Mouse (Mus musculus): ENCODE data around the gene Acsf2. TPM values are rescaled to one million over a fixed set of nuclear protein-coding genes. Genes with fewer than 3 reads are reported as not detected.

Gene Acsf2
- polyA plus RNA-seq, 2 experiments = 1.4 to 3.9 TPM

DNA sequence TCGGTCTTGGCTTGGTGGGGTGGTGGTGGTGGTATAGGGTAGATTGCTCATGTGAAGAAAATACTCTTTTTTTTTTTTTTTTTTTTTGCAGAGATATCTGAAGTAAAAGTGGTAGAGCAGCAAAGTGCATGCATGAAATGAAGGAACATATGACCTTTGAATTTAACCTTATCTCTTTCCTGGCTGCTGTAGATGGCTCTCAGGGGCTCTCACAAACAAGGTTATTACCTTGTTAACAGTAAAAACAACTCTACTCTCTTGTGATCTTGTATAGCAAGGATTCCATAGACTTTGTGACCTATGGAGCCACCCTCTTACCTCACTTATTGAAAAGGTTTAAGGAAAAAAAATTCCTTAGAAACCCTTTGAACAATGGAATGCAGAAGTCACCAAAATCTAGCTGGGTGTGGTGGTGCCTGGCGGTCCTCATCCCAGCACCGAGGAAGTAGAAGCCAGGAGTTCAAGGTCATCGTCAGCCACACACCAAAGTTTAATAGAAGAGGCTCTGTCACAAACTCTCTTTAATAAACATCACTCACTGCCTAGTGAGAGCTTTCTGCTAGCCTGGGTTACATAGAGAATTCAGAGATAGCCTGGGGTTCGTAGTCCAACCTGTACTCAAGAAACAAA, 21.4 kb downstream of the Acsf2 start:
- Histone ChIP-seq H3K27me3 (ENCODE audit: control insufficient read depth, insufficient read depth, low read length) (no peaks in the 10 kb centered on the region), H3K4me2 (ENCODE audit: low read depth) (no peak overlapping the region), H3K4me1 (replicated peaks; ENCODE audit: control insufficient read depth in 2 of 2, insufficient read depth in 2 of 2, low read length in 1 of 2) (no peaks in the 10 kb centered on the region), H3K4me3 (ENCODE audit: insufficient read depth in 1 of 2, low read depth in 2 of 2, low read length in 2 of 2) (no peak overlapping the region), H3K9me3 (ENCODE audit: control insufficient read depth, low read length) (no peaks in the 10 kb centered on the region), H3K9ac (replicated peaks) (no peak overlapping the region), H3K36me3 (replicated peaks; ENCODE audit: control insufficient read depth, insufficient read depth, low read depth) (no peaks in the 10 kb centered on the region), H3K27ac (no peak overlapping the region)
- TF ChIP-seq CTCF (IDR thresholded peaks at IDR 0.05; ENCODE audit: low read depth) = no peak
- no peak for TF ChIP-seq EP300 (IDR thresholded peaks at IDR 0.05; ENCODE audit: low read depth)
- DNase-seq (ENCODE audit: low read depth in 3 of 3, low spot score in 3 of 3) (no peak), ATAC-seq (ENCODE audit: insufficient read depth) (no peak)
- WGBS (ENCODE audit: insufficient replicate concordance) = 71% methylated on average over 5 of the region's 5 CpGs

DNA sequence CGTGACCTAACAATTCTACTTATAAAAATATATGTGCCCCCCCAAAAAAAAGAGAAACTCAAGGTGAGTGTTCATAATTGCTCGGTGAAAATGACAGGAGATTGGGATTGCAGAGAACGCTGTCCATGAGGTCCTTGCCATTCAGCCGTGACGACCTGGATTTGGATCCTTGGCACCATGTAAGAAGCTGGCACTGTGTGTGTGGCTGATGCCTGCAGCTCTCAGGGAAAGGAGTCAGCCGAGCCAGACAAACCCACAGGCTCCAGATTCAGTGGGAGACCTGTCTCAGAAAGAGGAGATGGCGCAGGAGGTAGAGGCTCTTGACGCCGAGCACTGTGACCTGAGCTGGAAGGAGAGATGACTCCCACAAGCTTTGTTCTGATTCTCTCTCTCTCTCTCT, 25.3 kb downstream of the Acsf2 start:
- WGBS (ENCODE audit: insufficient replicate concordance) = 75% methylated on average over 9 of the region's 9 CpGs
- ATAC-seq (ENCODE audit: insufficient read depth) = no peak

DNA sequence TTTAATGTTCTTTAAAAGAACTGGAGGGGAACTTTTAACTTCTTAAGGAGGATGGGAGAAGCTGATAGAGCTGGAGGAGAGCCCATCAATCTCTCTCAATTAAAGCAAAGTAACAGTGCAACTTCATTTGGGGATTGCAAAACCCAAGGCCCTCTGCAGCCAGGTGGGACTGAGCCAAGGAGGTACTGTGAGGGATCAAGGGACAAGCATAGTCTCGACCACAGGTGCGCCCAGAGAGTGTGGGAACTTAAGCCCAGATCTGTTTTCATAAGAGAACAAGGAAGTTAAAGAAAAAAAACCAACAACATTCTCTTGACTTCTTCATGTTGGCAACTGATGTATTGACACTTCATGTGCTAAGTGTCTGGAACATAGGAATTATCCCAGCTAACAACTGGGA, 26.6 kb downstream of the Acsf2 start:
- H3K4me1 ChIP-seq (replicated peaks; ENCODE audit: control insufficient read depth in 2 of 2, insufficient read depth in 2 of 2, low read length in 1 of 2) = no peaks in the 10 kb centered on the region
- no peak for TF ChIP-seq CTCF (IDR thresholded peaks at IDR 0.05; ENCODE audit: low read depth)
- no peak for TF ChIP-seq EP300 (IDR thresholded peaks at IDR 0.05; ENCODE audit: low read depth)
- no peak overlapping the region for H3K4me2 ChIP-seq (ENCODE audit: low read depth)
- no peak for ATAC-seq (ENCODE audit: insufficient read depth)
- H3K9me3 ChIP-seq (ENCODE audit: control insufficient read depth, low read length) = no peaks in the 10 kb centered on the region
- 43% methylated on average over 2 of the region's 2 CpGs for WGBS (ENCODE audit: insufficient replicate concordance)
- H3K27me3 ChIP-seq (ENCODE audit: control insufficient read depth, insufficient read depth, low read length) = no peaks in the 10 kb centered on the region
- H3K9ac ChIP-seq (replicated peaks) = no peak overlapping the region
- no peaks in the 10 kb centered on the region for H3K36me3 ChIP-seq (replicated peaks; ENCODE audit: control insufficient read depth, insufficient read depth, low read depth)
- no peak for DNase-seq (ENCODE audit: low read depth in 3 of 3, low spot score in 3 of 3)
- no peak overlapping the region for H3K4me3 ChIP-seq (ENCODE audit: insufficient read depth in 1 of 2, low read depth in 2 of 2, low read length in 2 of 2)
- no peak overlapping the region for H3K27ac ChIP-seq

More for the DNA sequence above, 25.3 kb downstream of the Acsf2 start:
- no peak for DNase-seq (ENCODE audit: low read depth in 3 of 3, low spot score in 3 of 3)
- no peaks in the 10 kb centered on the region for H3K27me3 ChIP-seq (ENCODE audit: control insufficient read depth, insufficient read depth, low read length)
- H3K4me1 ChIP-seq (replicated peaks; ENCODE audit: control insufficient read depth in 2 of 2, insufficient read depth in 2 of 2, low read length in 1 of 2) = no peaks in the 10 kb centered on the region
- no peaks in the 10 kb centered on the region for H3K36me3 ChIP-seq (replicated peaks; ENCODE audit: control insufficient read depth, insufficient read depth, low read depth)
- TF ChIP-seq CTCF (IDR thresholded peaks at IDR 0.05; ENCODE audit: low read depth) = no peak
- no peak for TF ChIP-seq EP300 (IDR thresholded peaks at IDR 0.05; ENCODE audit: low read depth)
- H3K27ac ChIP-seq = no peak overlapping the region
- no peaks in the 10 kb centered on the region for H3K9me3 ChIP-seq (ENCODE audit: control insufficient read depth, low read length)
- H3K9ac ChIP-seq (replicated peaks) = no peak overlapping the region
- no peak overlapping the region for H3K4me3 ChIP-seq (ENCODE audit: insufficient read depth in 1 of 2, low read depth in 2 of 2, low read length in 2 of 2)
- no peak overlapping the region for H3K4me2 ChIP-seq (ENCODE audit: low read depth)

- ATAC-seq (ENCODE audit: insufficient read depth) (no peak), DNase-seq (ENCODE audit: low read depth in 3 of 3, low spot score in 3 of 3) (no peak)
- Histone ChIP-seq H3K27ac (no peak overlapping the region), H3K4me2 (ENCODE audit: low read depth) (no peak overlapping the region), H3K4me1 (replicated peaks; ENCODE audit: control insufficient read depth in 2 of 2, insufficient read depth in 2 of 2, low read length in 1 of 2) (no peaks in the 10 kb centered on the region), H3K9me3 (ENCODE audit: control insufficient read depth, low read length) (no peaks in the 10 kb centered on the region), H3K27me3 (ENCODE audit: control insufficient read depth, insufficient read depth, low read length) (no peaks in the 10 kb centered on the region), H3K4me3 (ENCODE audit: insufficient read depth in 1 of 2, low read depth in 2 of 2, low read length in 2 of 2) (no peak overlapping the region), H3K36me3 (replicated peaks; ENCODE audit: control insufficient read depth, insufficient read depth, low read depth) (no peaks in the 10 kb centered on the region), H3K9ac (replicated peaks) (no peak overlapping the region)
- no peak for TF ChIP-seq CTCF (IDR thresholded peaks at IDR 0.05; ENCODE audit: low read depth)
- TF ChIP-seq EP300 (IDR thresholded peaks at IDR 0.05; ENCODE audit: low read depth) = no peak
- 19% methylated on average over 7 of the region's 7 CpGs for WGBS (ENCODE audit: insufficient replicate concordance)
Observed at GRCm38 (mm10) chr11:94574560-94574959, 27.1 kb downstream of the Acsf2 start.

DNA sequence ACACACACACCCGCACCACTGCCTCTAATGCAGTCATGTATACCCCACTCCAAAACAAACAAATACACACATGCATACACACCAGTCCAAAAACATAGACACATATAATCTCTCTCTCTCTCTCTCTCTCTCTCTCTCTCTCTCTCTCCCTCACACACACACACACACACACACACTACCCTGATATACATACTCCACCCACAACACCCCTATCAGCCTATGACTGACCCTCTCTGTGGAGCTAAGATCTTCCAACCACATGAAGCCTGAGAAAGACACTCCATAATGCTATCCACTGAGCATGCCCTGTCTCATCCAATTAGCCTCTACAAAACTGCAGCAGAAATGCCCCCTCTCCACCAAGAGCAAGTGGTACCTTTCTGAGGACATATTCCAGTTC, 29.8 kb downstream of the Acsf2 start:
- Histone ChIP-seq H3K4me2 (ENCODE audit: low read depth) (no peak overlapping the region), H3K36me3 (replicated peaks; ENCODE audit: control insufficient read depth, insufficient read depth, low read depth) (no peaks in the 10 kb centered on the region), H3K27ac (no peak overlapping the region), H3K9ac (replicated peaks) (no peak overlapping the region), H3K27me3 (ENCODE audit: control insufficient read depth, insufficient read depth, low read length) (no peaks in the 10 kb centered on the region), H3K9me3 (ENCODE audit: control insufficient read depth, low read length) (no peaks in the 10 kb centered on the region), H3K4me3 (ENCODE audit: insufficient read depth in 1 of 2, low read depth in 2 of 2, low read length in 2 of 2) (no peak overlapping the region), H3K4me1 (replicated peaks; ENCODE audit: control insufficient read depth in 2 of 2, insufficient read depth in 2 of 2, low read length in 1 of 2) (no peaks in the 10 kb centered on the region)
- no peak for TF ChIP-seq EP300 (IDR thresholded peaks at IDR 0.05; ENCODE audit: low read depth)
- ATAC-seq (ENCODE audit: insufficient read depth) = peak; percentile 31; the same call in 1 of the 2 replicates
- WGBS (ENCODE audit: insufficient replicate concordance) = 71% methylated on average over 1 of the region's 1 CpGs
- DNase-seq (ENCODE audit: low read depth in 3 of 3, low spot score in 3 of 3) = no peak
